Mouse (Mus musculus) midbrain, embryonic 14.5 days (tissue): Measurements from ENCODE around the gene Pik3r5. TPM values are rescaled to one million over a fixed set of nuclear protein-coding genes. Genes with fewer than 3 reads are reported as not detected.

Source experiments
- ATAC-seq: fragments of 200-750 bp; cut with Nextera tagmentation; 2 replicates; pipeline ENCODE4 v1.8.0; 2017; ENCODE audit warnings: moderate number of reproducible peaks, moderate library complexity; ENCODE audit not compliant: low FRiP score, low TSS enrichment
- DNase-seq: peaks from one replicate; pipeline ENCODE4 v3.0.0-alpha.2; 2015
- H3K27ac ChIP-seq: fragments of 300-500 bp; sonication (generic); replicated peaks from 2 replicates; pipeline ENCODE4 v1.5.1; 2014; ENCODE audit warnings: mild to moderate bottlenecking, low read depth, low read length, moderate library complexity
- H3K27me3 ChIP-seq: fragments of 300-500 bp; sonication (generic); 2 replicates; pipeline ENCODE4 v1.6.1; 2014; ENCODE audit warnings: low read length, control low read depth, mixed read lengths; ENCODE audit not compliant: control insufficient read depth, insufficient read depth
- H3K36me3 ChIP-seq: fragments of 300-500 bp; sonication (generic); 2 replicates; pipeline ENCODE4 v1.6.1; 2014; ENCODE audit warnings: low read length, control low read depth; ENCODE audit not compliant: control insufficient read depth, insufficient read depth
- H3K4me1 ChIP-seq: fragments of 300-500 bp; sonication (generic); 2 replicates; pipeline ENCODE4 v1.6.1; 2014; ENCODE audit warnings: mild to moderate bottlenecking, antibody characterized with exemption, low read length, control low read depth; ENCODE audit not compliant: control insufficient read depth, insufficient read depth
- H3K4me2 ChIP-seq: fragments of 300-500 bp; sonication (generic); 2 replicates; pipeline ENCODE4 v1.6.1; 2014; ENCODE audit warnings: mild to moderate bottlenecking, low read length, moderate library complexity
- H3K4me3 ChIP-seq: fragments of 300-500 bp; sonication (generic); replicated peaks from 2 replicates; pipeline ENCODE4 v1.5.1; 2014; ENCODE audit warnings: low read depth, low read length
- H3K9ac ChIP-seq: fragments of 300-500 bp; sonication (generic); replicated peaks from 2 replicates; pipeline ENCODE4 v1.6.1; 2014; ENCODE audit warnings: mild to moderate bottlenecking, low read length, moderate library complexity
- H3K9me3 ChIP-seq: fragments of 300-500 bp; sonication (generic); 2 replicates; pipeline ENCODE4 v1.6.1; 2016; ENCODE audit warnings: low read length, control low read depth, mixed read lengths; ENCODE audit not compliant: control insufficient read depth
- WGBS: fragments of 180-500 bp; shearing (Covaris S2); extraction: QIAGEN DNeasy Blood & Tissue Kit; methylation state at CpG from one replicate; pipeline ENCODE4 v1.1.7; 2014; 5-methylcytosine and 5-hydroxymethylcytosine counted together
- polyA plus RNA-seq: library from polyadenylated mRNA; unstranded; fragments of >200 nt; fragmentation: Nextera tagmentation; extraction: Ambion mirVana; gene quantifications from 2 replicates; pipeline ENCODE4 v1.2.1, GENCODE M21; 2014

The Pik3r5 gene
- polyA plus RNA-seq, 1 experiment from 2014 or later: 0.54 TPM

DNA sequence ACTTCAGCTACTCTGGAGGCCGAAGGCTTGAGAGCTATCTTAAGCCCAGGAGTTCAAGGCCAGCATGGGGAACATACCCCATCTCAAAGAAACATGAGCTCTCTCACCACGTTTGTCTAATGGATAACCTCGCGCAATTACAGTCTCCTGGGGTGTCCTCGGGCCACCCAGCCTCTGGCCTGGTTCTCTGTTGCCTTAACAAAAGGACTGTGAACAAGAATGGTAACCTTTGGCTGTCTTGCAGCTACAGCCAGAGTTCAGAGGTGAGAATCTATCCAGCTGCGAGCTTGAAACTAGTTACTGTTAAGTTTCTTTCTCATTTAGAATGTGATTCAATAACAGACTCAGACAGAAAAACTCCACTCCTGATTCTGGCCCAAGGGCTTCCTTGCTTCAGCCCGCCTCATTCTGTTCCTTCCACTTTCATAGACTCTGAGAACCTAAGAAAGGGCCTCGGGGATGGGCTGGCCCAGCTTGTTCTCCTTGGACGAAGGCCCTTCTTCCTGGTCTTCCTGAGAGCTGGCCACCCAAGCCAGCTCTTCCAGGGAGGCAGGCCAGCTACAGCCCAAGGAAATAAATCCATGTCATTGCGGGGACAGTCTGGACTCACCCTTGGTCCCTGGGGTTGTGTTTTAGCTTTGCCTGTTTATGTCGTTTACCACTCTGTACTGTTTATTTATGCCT, 43.8 kb upstream of the Pik3r5 start:
- Histone ChIP-seq H3K4me2 (no peak overlapping the region; the same call in 1 of the 2 replicates), H3K4me1 (peaks cover 19% of the 10 kb centered on the region), H3K4me3 (no peak overlapping the region), H3K9me3 (no peaks in the 10 kb centered on the region), H3K27ac (no peak overlapping the region), H3K9ac (no peak overlapping the region), H3K36me3 (no peaks in the 10 kb centered on the region), H3K27me3 (peaks cover 76% of the 10 kb centered on the region)
- ATAC-seq: no peak
- no peak for DNase-seq
- 35% methylated on average over 11 of the region's 11 CpGs for WGBS

- H3K27ac ChIP-seq: no peak overlapping the region
- H3K9ac ChIP-seq: no peak overlapping the region
- H3K4me3 ChIP-seq: no peak overlapping the region
- peaks cover 73% of the 10 kb centered on the region for H3K27me3 ChIP-seq
- 47% methylated on average over 1 of the region's 1 CpGs for WGBS
- H3K36me3 ChIP-seq: no peaks in the 10 kb centered on the region
- peaks cover 19% of the 10 kb centered on the region for H3K4me1 ChIP-seq
- no peaks in the 10 kb centered on the region for H3K9me3 ChIP-seq
- no peak for DNase-seq
- H3K4me2 ChIP-seq: no peak overlapping the region
- ATAC-seq: no peak
These were observed 43.3 kb upstream of the Pik3r5 start for GRCm38 (mm10) chr11:68388655-68389015.

DNA sequence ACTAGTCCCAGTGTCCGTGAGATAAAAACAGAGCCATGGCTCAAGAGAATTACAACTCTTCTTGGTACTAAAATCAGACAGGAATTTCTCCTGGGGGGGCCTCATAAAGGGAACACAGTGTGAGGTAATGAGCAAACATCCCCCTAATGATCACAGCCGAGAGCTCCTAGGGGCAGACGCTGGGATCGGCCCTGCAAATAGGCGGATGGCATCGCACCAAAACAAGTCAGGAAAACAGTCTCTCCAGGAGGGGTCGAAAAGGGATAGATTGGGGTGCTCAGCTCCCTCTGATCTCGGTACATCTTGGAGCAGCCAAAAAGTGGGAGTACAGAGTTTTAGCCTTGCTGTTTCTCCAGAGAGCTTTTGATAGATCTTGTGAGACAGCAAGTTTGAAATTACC, 42.3 kb upstream of the Pik3r5 start:
- Histone ChIP-seq H3K4me1 (peaks cover 14% of the 10 kb centered on the region), H3K4me2 (no peak overlapping the region), H3K4me3 (no peak overlapping the region), H3K27me3 (peaks cover 77% of the 10 kb centered on the region), H3K36me3 (no peaks in the 10 kb centered on the region), H3K9me3 (no peaks in the 10 kb centered on the region), H3K27ac (no peak overlapping the region), H3K9ac (no peak overlapping the region)
- ATAC-seq: no peak
- WGBS: 3% methylated on average over 8 of the region's 8 CpGs
- peak; percentile 41 for DNase-seq

DNA sequence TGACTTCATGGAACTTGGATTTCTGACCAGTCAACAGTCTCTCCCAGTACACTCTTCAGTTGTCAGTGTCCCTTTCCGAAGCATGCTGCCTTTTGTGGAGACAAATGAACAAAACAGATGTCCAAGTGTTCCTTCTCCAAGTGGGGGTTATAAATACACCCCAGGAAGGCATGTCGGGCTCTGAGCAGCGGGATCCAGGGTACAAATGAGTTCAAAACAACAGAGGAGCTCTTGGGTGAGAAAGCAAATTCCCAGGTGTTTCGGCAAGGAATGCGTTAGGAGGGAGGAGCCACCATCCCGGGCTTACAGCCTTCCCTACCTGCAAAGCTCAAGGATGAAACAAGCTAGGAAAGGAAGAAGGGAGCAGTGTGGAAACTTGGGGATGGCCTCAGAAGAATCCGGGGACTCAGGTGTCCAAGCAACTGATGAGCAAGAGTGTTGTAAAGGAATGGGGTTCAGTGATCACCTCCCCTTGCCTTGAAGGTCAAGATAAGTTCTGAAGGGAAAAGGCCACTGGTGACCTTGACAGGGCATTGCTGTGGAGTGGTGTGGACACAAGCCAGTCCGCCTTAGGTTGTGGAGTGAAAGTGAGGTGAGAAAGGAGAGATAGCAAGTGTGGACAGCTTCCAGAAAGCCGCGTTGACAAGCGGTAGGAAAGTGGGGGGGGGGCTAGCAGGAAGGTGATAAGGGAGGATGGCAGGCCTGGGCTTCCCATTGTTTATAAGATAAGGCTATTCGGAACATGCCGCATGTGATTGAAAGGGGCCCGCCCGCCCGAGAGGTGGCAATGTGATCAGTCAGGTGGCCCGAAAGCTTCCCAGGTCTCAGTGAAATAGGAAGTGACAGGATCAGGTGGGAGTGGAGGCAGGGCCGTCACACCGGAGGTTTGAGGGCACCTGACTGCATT, 41.3 kb upstream of the Pik3r5 start:
- no peak for ATAC-seq
- peaks cover 5% of the 10 kb centered on the region; the same call in 1 of the 2 replicates for H3K4me1 ChIP-seq
- H3K4me3 ChIP-seq: no peak overlapping the region
- no peak overlapping the region for H3K27ac ChIP-seq
- H3K36me3 ChIP-seq: no peaks in the 10 kb centered on the region
- no peak for DNase-seq
- no peak overlapping the region for H3K9ac ChIP-seq
- H3K4me2 ChIP-seq: no peak overlapping the region
- WGBS: 10% methylated on average over 19 of the region's 19 CpGs
- H3K27me3 ChIP-seq: peaks cover 80% of the 10 kb centered on the region
- no peaks in the 10 kb centered on the region for H3K9me3 ChIP-seq

GRCm38 (mm10) chr11:68393897-68394490, 37.9 kb upstream of the Pik3r5 start:
- no peaks in the 10 kb centered on the region for H3K36me3 ChIP-seq
- H3K27me3 ChIP-seq: peaks cover 82% of the 10 kb centered on the region
- no peak overlapping the region for H3K9ac ChIP-seq
- no peak overlapping the region for H3K27ac ChIP-seq
- ATAC-seq (no peak), DNase-seq (no peak)
- H3K9me3 ChIP-seq: no peaks in the 10 kb centered on the region
- no peak overlapping the region for H3K4me3 ChIP-seq
- H3K4me2 ChIP-seq: no peak overlapping the region
- 0 out of 2 replicates have a peak, but pooled peaks cover 3% of the 10 kb centered on the region for H3K4me1 ChIP-seq
- WGBS: 37% methylated on average over 2 of the region's 2 CpGs

DNA sequence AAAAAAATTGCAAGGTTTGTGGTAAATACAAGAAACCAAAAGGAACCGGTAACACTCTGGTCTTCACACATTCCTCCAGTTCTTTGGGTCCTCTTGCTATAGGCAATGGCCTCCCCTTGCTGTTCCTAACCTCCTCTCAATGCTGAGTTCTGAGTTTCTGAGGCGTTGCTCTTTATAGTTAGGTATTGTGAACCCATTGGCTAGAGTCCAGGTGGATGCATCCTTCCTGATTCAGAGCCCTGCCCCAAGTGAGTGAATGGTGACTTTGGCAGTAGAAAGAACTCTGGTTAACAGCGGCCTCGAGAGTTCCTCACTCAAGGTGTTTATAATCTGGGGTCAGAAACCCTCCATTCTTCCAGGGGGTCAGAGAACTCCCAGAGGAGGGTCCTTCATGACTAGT, 37.2 kb upstream of the Pik3r5 start:
- Histone ChIP-seq H3K27me3 (peaks cover 81% of the 10 kb centered on the region), H3K9me3 (no peaks in the 10 kb centered on the region), H3K9ac (no peak overlapping the region), H3K4me3 (no peak overlapping the region), H3K36me3 (no peaks in the 10 kb centered on the region), H3K4me1 (0 out of 2 replicates have a peak, but pooled peaks cover 3% of the 10 kb centered on the region), H3K27ac (no peak overlapping the region), H3K4me2 (no peak overlapping the region)
- DNase-seq (no peak), ATAC-seq (no peak)
- 33% methylated on average over 4 of the region's 4 CpGs for WGBS

DNA sequence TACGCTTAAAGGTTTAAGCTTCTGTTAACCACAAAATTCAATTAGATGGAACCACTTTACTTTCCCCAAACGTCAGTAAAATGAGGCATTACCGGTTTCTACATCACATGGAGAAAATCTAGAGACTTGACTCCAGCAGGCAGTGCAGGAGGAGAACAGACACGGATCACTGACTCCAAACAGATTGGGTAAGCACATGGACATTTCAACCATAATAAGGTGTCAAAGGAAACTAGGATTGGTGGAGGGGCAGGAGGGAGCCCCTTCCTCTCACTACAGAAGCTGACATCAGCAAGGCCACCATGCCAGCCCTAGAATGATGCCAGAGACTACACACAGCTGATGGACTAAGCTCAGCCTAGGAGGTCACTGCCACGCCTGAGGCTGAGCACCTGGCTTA, 36.4 kb upstream of the Pik3r5 start:
- WGBS: 51% methylated on average over 5 of the region's 5 CpGs
- Histone ChIP-seq H3K4me3 (no peak overlapping the region), H3K27me3 (peaks cover 86% of the 10 kb centered on the region), H3K9ac (no peak overlapping the region), H3K4me2 (no peak overlapping the region), H3K4me1 (peaks cover 9% of the 10 kb centered on the region; the same call in 1 of the 2 replicates), H3K36me3 (no peaks in the 10 kb centered on the region), H3K9me3 (no peaks in the 10 kb centered on the region), H3K27ac (no peak overlapping the region)
- no peak for DNase-seq
- no peak for ATAC-seq

GRCm38 (mm10) chr11:68398891-68399547, 32.9 kb upstream of the Pik3r5 start:
- no peak for DNase-seq
- Histone ChIP-seq H3K36me3 (no peaks in the 10 kb centered on the region), H3K9me3 (no peaks in the 10 kb centered on the region), H3K4me1 (peaks cover 11% of the 10 kb centered on the region; the same call in 1 of the 2 replicates), H3K27me3 (peaks cover 80% of the 10 kb centered on the region), H3K4me3 (peak overlapping the region; percentile 47), H3K9ac (peak overlapping the region; percentile 57), H3K4me2 (peak overlapping the region; percentile 92), H3K27ac (no peak overlapping the region)
- 6% methylated on average over 24 of the region's 24 CpGs for WGBS
- ATAC-seq: no peak
